Mouse (Mus musculus) cerebellum, adult 2 months (tissue): Measurements from ENCODE around the gene Grb10.

Experiments
- CTCF ChIP-seq: fragments of 200-500 bp; IDR thresholded peaks from 2 replicates; pipeline ENCODE4 v1.5.1; 2011; ENCODE audit warnings: low read depth, mild to moderate bottlenecking, control low read depth, low read length, moderate library complexity, borderline replicate concordance; ENCODE audit not compliant: insufficient read depth
- POLR2A ChIP-seq: fragments of 200-500 bp; IDR thresholded peaks from 2 replicates; pipeline ENCODE4 v1.6.1; 2011; ENCODE audit warnings: low read length, control low read depth, borderline replicate concordance; ENCODE audit not compliant: insufficient read depth

- TF ChIP-seq CTCF = no peak
- no peak for TF ChIP-seq POLR2A
Measured at GRCm38 (mm10) chr11:12048547-12049327, 10.3 kb upstream of the Grb10 start.
